Mouse (Mus musculus) midbrain, embryonic 15.5 days (tissue): ENCODE measurements at regions not wholly inside any gene's neighbourhood (a gene's known extent, or its start where the extent isn't known, plus 50 kb on each side); places are given as distances from the start of the nearest gene placed in this dataset.

Experiments used
- ATAC-seq: fragments of 200-750 bp; cut with Nextera tagmentation; replicated peaks from 2 replicates; pipeline ENCODE4 v1.8.0; 2017; ENCODE audit warnings: moderate TSS enrichment
- H3K27ac ChIP-seq: fragments of 300-500 bp; sonication (generic); 2 replicates; pipeline ENCODE4 v1.5.1; 2015; ENCODE audit warnings: mild to moderate bottlenecking, inconsistent platforms
- H3K27me3 ChIP-seq: fragments of 300-500 bp; sonication (generic); replicated peaks from 2 replicates; pipeline ENCODE4 v1.6.1; 2015; ENCODE audit warnings: inconsistent platforms
- H3K36me3 ChIP-seq: fragments of 300-500 bp; sonication (generic); replicated peaks from 2 replicates; pipeline ENCODE4 v1.6.1; 2015; ENCODE audit warnings: inconsistent platforms
- H3K4me1 ChIP-seq: fragments of 300-500 bp; sonication (generic); 2 replicates; pipeline ENCODE4 v1.6.1; 2015; ENCODE audit warnings: inconsistent platforms
- H3K4me2 ChIP-seq: fragments of 300-500 bp; sonication (generic); 2 replicates; pipeline ENCODE4 v1.6.1; 2015; ENCODE audit warnings: inconsistent platforms, mild to moderate bottlenecking, moderate library complexity
- H3K4me3 ChIP-seq: fragments of 300-500 bp; sonication (generic); 2 replicates; pipeline ENCODE4 v1.5.1; 2015; ENCODE audit warnings: mild to moderate bottlenecking, inconsistent platforms
- H3K9ac ChIP-seq: fragments of 300-500 bp; sonication (generic); 2 replicates; pipeline ENCODE4 v1.6.1; 2015; ENCODE audit warnings: mild to moderate bottlenecking, inconsistent platforms
- H3K9me3 ChIP-seq: fragments of 300-500 bp; sonication (generic); 2 replicates; pipeline ENCODE4 v1.6.1; 2016; ENCODE audit warnings: inconsistent platforms
- WGBS: fragments of 180-500 bp; shearing (Covaris S2); methylation state at CpG from one replicate; pipeline ENCODE4 v1.1.7; 2015; ENCODE audit warnings: mixed read lengths; 5-methylcytosine and 5-hydroxymethylcytosine counted together

GRCm38 (mm10) chr14:87901784-87902183 is 485.3 kb downstream of the Tdrd3 start:
- Histone ChIP-seq H3K9me3 (no peaks in the 10 kb centered on the region), H3K9ac (no peak overlapping the region), H3K4me1 (no peaks in the 10 kb centered on the region), H3K4me2 (no peak overlapping the region), H3K4me3 (no peak overlapping the region), H3K27me3 (no peaks in the 10 kb centered on the region), H3K36me3 (no peaks in the 10 kb centered on the region), H3K27ac (no peak overlapping the region)
- 87% methylated on average over 3 of the region's 3 CpGs for WGBS
- ATAC-seq, result no peak

DNA sequence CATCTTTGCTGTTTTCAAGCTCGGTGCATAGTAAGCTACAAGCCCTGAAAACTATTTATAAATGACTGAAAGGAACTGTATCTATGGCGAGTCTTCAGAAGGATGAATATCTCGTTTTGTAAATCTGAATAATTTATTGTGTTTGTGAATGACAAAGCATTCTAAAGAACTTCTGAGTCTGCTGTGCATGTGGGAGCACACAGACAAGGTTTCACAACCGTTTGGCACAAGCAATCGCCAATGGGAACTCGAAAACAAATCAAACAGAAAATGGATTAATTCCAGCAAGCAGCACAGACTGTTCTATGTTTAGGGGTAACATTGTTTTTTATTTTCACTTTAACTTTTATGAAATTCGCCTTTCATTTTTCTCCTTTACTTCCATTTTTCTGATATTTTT is 486.0 kb downstream of the Tdrd3 start:
- Histone ChIP-seq H3K27me3 (no peaks in the 10 kb centered on the region), H3K4me1 (no peaks in the 10 kb centered on the region), H3K9me3 (no peaks in the 10 kb centered on the region), H3K27ac (no peak overlapping the region), H3K4me3 (no peak overlapping the region), H3K9ac (no peak overlapping the region), H3K36me3 (no peaks in the 10 kb centered on the region), H3K4me2 (no peak overlapping the region)
- 74% methylated on average over 7 of the region's 7 CpGs for WGBS
- no peak for ATAC-seq
